Mouse (Mus musculus) T-helper 17 cell (primary cell): ENCODE data around the gene Actl7b.

Source experiments
- in situ Hi-C, 2 experiments: fragments of 300-600 bp; cut with MboI, MseI; formaldehyde crosslinking; loops; 1 replicate in 1 of 2; 2 replicates in 1 of 2; pipeline ENCODE4 v1.15.1; 2025; ENCODE audit warnings: high pct_unique_total_duplicates in 2 of 2

Actl7b gene

GRCm38 (mm10) chr4:56741041-56741493, at the start of gene Actl7b:
TSS of gene Actl7b (minus strand) at chr4:56741443.
- in situ Hi-C loops: no loop called here

- in situ Hi-C loops: no loop called here
These were observed 29.8 kb upstream of the Actl7b start for GRCm38 (mm10) chr4:56771065-56771464.

- in situ Hi-C loops: no loop called here
These were observed 27.7 kb upstream of the Actl7b start for GRCm38 (mm10) chr4:56768913-56769312.

- in situ Hi-C loops: no loop called here
These were observed 26.6 kb upstream of the Actl7b start for GRCm38 (mm10) chr4:56767861-56768284.

- in situ Hi-C loops: no loop called here
These were observed 16.4 kb upstream of the Actl7b start for GRCm38 (mm10) chr4:56757693-56758092.

GRCm38 (mm10) chr4:56756966-56757600, 15.8 kb upstream of the Actl7b start:
- in situ Hi-C loops: no loop called here

- in situ Hi-C loops: no loop called here
These were observed 14.8 kb upstream of the Actl7b start for GRCm38 (mm10) chr4:56756021-56756420.

GRCm38 (mm10) chr4:56747456-56747855, 6.2 kb upstream of the Actl7b start:
- in situ Hi-C loops: no loop called here

- in situ Hi-C loops: no loop called here
These were observed 5.1 kb upstream of the Actl7b start for GRCm38 (mm10) chr4:56746345-56746744.

- in situ Hi-C loops: no loop called here
These were observed 2.3 kb upstream of the Actl7b start, which contains the start of gene Actl7a for GRCm38 (mm10) chr4:56743363-56744195. TSS of gene Actl7a (plus strand) at chr4:56743413.

- in situ Hi-C loops: no loop called here
These were observed 1.5 kb upstream of the Actl7b start for GRCm38 (mm10) chr4:56742698-56743097.

- in situ Hi-C loops: no loop called here
These were observed 632 bp downstream of the Actl7b start for GRCm38 (mm10) chr4:56740611-56741010.

- in situ Hi-C loops: no loop called here
These were observed 1.2 kb downstream of the Actl7b start, which contains the start of gene Gm26657 for GRCm38 (mm10) chr4:56740020-56740485. TSS of gene Gm26657 (plus strand) at chr4:56740070.

- in situ Hi-C loops: no loop called here
These were observed 15.4 kb downstream of the Actl7b start for GRCm38 (mm10) chr4:56725839-56726238.

- in situ Hi-C loops: no loop called here
These were observed 18.0 kb downstream of the Actl7b start for GRCm38 (mm10) chr4:56723237-56723636.

- in situ Hi-C loops: no loop called here
These were observed 18.9 kb downstream of the Actl7b start for GRCm38 (mm10) chr4:56722346-56722745.

GRCm38 (mm10) chr4:56721469-56721868, 19.8 kb downstream of the Actl7b start:
- in situ Hi-C loops: no loop called here

GRCm38 (mm10) chr4:56720403-56720802, 20.8 kb downstream of the Actl7b start:
- in situ Hi-C loops: no loop called here

GRCm38 (mm10) chr4:56719456-56719855, 21.8 kb downstream of the Actl7b start:
- in situ Hi-C loops: no loop called here

- in situ Hi-C loops: no loop called here
These were observed 22.4 kb downstream of the Actl7b start for GRCm38 (mm10) chr4:56718573-56719442.

- in situ Hi-C loops: no loop called here
These were observed 23.3 kb downstream of the Actl7b start for GRCm38 (mm10) chr4:56717932-56718331.

- in situ Hi-C loops: no loop called here
These were observed 24.4 kb downstream of the Actl7b start for GRCm38 (mm10) chr4:56716801-56717200.
